ENCODE assay signal across 8 mouse cellular contexts in genomic region chr16:49965528-49966250, GRCm38 (mm10).
DNase-seq lines count a peak whose midpoint lies in the region; ATAC-seq and TF ChIP-seq lines count a peak whose summit lies in the region.

No protein-coding gene starts in this region.

- H3K36me3 ChIP-seq in liver, adult 2 months (ENCODE audit: control insufficient read depth, insufficient read depth, low read length) = no peaks in the 10 kb centered on the region
- no peaks in the 10 kb centered on the region for H3K36me3 ChIP-seq in intestine, embryonic 15.5 days

- H3K9me3 ChIP-seq in intestine, embryonic 15.5 days = no peaks in the 10 kb centered on the region

- WGBS in liver, adult 2 months = 14% methylated on average over 7 of the region's 7 CpGs
- WGBS in intestine, embryonic 15.5 days = 13% methylated on average over 7 of the region's 7 CpGs

- H3K9ac ChIP-seq in liver, adult 2 months (ENCODE audit: low read depth, low read length) = no peak overlapping the region
- no peak overlapping the region for H3K9ac ChIP-seq in intestine, embryonic 15.5 days

- peaks cover 7% of the 10 kb centered on the region; the same call in 1 of the 2 replicates for H3K4me1 ChIP-seq in liver, adult 2 months (ENCODE audit: control insufficient read depth, insufficient read depth, low read length)
- peaks cover 5% of the 10 kb centered on the region; the same call in 1 of the 2 replicates for H3K4me1 ChIP-seq in brown adipose tissue, adult 24 weeks (ENCODE audit: control insufficient read depth, insufficient read depth, insufficient read length, low read length)
- H3K4me1 ChIP-seq in intestine, embryonic 15.5 days (replicated peaks) = peaks cover 20% of the 10 kb centered on the region

- ATAC-seq in intestine, embryonic 15.5 days = peak; percentile 58
- peak; percentile 37 for ATAC-seq in megakaryocyte progenitor cell, adult 5-6 weeks (replicated peaks; ENCODE audit: poor library complexity)

- TF ChIP-seq POLR2A in liver, adult 2 months (IDR thresholded peaks at IDR 0.05; ENCODE audit: extremely low read depth, insufficient read depth, low read length) = no peak

- H3K27me3 ChIP-seq in liver, adult 2 months (ENCODE audit: control insufficient read depth, insufficient read depth, low read length) = no peaks in the 10 kb centered on the region
- H3K27me3 ChIP-seq in intestine, embryonic 15.5 days (replicated peaks) = no peaks in the 10 kb centered on the region

- peak; percentile 30 for DNase-seq in liver, adult 2 months (ENCODE audit: extremely low read depth, low read depth, low spot score)
- DNase-seq in liver = no peak
- DNase-seq in urinary bladder, postnatal 25 days (ENCODE audit: low spot score) = no peak
- no peak for DNase-seq in ovary, postnatal 36 days (ENCODE audit: low spot score)
- no peak for DNase-seq in thymus, postnatal 25 days

- no peak overlapping the region for H3K27ac ChIP-seq in liver, adult 2 months (replicated peaks; ENCODE audit: insufficient read depth, low read depth, low read length)
- peak overlapping the region; percentile 84 for H3K27ac ChIP-seq in brown adipose tissue, adult 24 weeks (replicated peaks; ENCODE audit: low read depth, low read length)
- peak overlapping the region; percentile 46 for H3K27ac ChIP-seq in intestine, embryonic 15.5 days

- no peak overlapping the region for H3K4me2 ChIP-seq in intestine, embryonic 15.5 days (replicated peaks)

- no peaks in the 10 kb centered on the region for H3K79me2 ChIP-seq in liver, adult 2 months (ENCODE audit: control insufficient read depth, insufficient read depth, low read length)

- no peak for TF ChIP-seq CTCF in liver, adult 2 months (IDR thresholded peaks at IDR 0.05; ENCODE audit: low read depth, low read length)

- no peak overlapping the region for H3K4me3 ChIP-seq in liver, adult 2 months (ENCODE audit: insufficient read depth, low read depth, low read length)
- no peak overlapping the region for H3K4me3 ChIP-seq in brown adipose tissue, adult 24 weeks (ENCODE audit: insufficient read depth, low read depth, low read length)
- H3K4me3 ChIP-seq in intestine, embryonic 15.5 days (replicated peaks) = no peak overlapping the region
